In the genomic region with DNA sequence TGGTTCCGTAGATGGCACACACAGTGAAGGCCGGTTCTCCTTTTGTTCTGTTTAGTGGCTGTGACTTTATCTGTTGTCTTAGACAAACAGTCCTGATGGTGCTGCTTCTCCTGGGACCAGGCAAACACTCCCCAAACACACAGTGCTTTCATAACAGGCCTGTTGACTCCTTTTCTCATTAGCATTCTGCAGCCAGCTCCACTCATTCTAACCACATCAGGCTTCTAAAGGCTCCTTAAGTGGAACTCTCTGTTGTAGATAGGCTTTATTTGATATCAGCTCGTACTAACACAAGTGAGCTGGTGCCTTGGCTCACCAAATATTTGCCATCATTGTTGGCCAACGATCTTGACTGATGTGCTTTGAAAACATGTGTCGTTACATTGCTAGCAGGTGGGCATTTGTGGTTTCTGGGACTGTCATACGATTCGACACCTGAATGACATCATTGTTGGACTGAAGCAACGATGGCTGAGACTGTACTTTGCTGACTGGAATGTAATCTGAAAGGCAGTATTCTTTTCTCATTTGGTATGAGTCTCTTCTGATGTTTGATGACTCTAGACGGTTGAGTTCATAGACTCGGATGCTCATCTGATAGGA, we compare ENCODE assay signal across 24 mouse cellular contexts.
DNase-seq lines count a peak whose midpoint lies in the region; ATAC-seq and TF ChIP-seq lines count a peak whose summit lies in the region.
"Had no signal": no experiment of that assay in that cellular context is flagged by ENCODE, and none has a peak within 500 bp of the region (broad histone marks: within the 10 kb centered on the region; RNA-seq: fewer than 3 reads in every experiment).

No protein-coding gene starts in this region.

- peak; percentile 22 for DNase-seq in liver, adult 2 months (ENCODE audit: extremely low read depth, low read depth, low spot score)
- peak; percentile 78 for DNase-seq in Muller cell, postnatal 12 days (ENCODE audit: inconsistent ontology term)
- no peak for DNase-seq in spleen, postnatal 14 days (ENCODE audit: low spot score in 2 of 2)
- DNase-seq in left cerebral cortex, adult 2 months (ENCODE audit: extremely low spot score in 1 of 2, low spot score in 2 of 2) = no peak
- DNase-seq: adrenal gland, adult 2 months; cerebellum, adult 18-20 months; cerebellum, postnatal 25 days; forebrain, postnatal 0 days; gastrocnemius, postnatal 36 days; heart, postnatal 36 days; kidney, adult 2 months; kidney, postnatal 10 days; thymus, postnatal 14 days had no signal

- peaks cover 33% of the 10 kb centered on the region for H3K79me2 ChIP-seq in liver, adult 2 months (ENCODE audit: control insufficient read depth, insufficient read depth, low read length)

- H3K27ac ChIP-seq in liver, adult 2 months (replicated peaks; ENCODE audit: insufficient read depth, low read depth, low read length) = no peak overlapping the region
- H3K27ac ChIP-seq in liver, embryonic 12.5 days = no peak overlapping the region
- H3K27ac ChIP-seq in lung, embryonic 16.5 days (ENCODE audit: low read length) = no peak overlapping the region
- H3K27ac ChIP-seq in stomach, embryonic 15.5 days = no peak overlapping the region
- H3K27ac ChIP-seq in left cerebral cortex, adult 2 months = no peak overlapping the region
- H3K27ac ChIP-seq: embryonic facial prominence, embryonic 12.5 days; heart, embryonic 15.5 days; hindbrain, embryonic 13.5 days; limb, embryonic 13.5 days; liver, embryonic 15.5 days; midbrain, embryonic 13.5 days had no signal

- no peak for TF ChIP-seq CTCF in liver, adult 2 months (IDR thresholded peaks at IDR 0.05; ENCODE audit: low read depth, low read length)
- TF ChIP-seq CTCF in left cerebral cortex, adult 2 months (IDR thresholded peaks at IDR 0.05) = no peak

- 31% methylated on average over 10 of the region's 10 CpGs for WGBS in liver, adult 2 months
- 66% methylated on average over 10 of the region's 10 CpGs for WGBS in liver, embryonic 12.5 days (ENCODE audit: insufficient replicate concordance)
- WGBS in lung, embryonic 16.5 days = 54% methylated on average over 10 of the region's 10 CpGs
- 68% methylated on average over 10 of the region's 10 CpGs for WGBS in stomach, embryonic 15.5 days

- H3K9ac ChIP-seq in liver, adult 2 months (ENCODE audit: low read depth, low read length) = no peak overlapping the region
- no peak overlapping the region for H3K9ac ChIP-seq in liver, embryonic 12.5 days
- no peak overlapping the region for H3K9ac ChIP-seq in lung, embryonic 16.5 days (ENCODE audit: low read length)
- no peak overlapping the region for H3K9ac ChIP-seq in stomach, embryonic 15.5 days
- H3K9ac ChIP-seq: embryonic facial prominence, embryonic 12.5 days; forebrain, postnatal 0 days; heart, embryonic 15.5 days; hindbrain, embryonic 13.5 days; limb, embryonic 13.5 days; liver, embryonic 15.5 days; midbrain, embryonic 13.5 days had no signal

- TF ChIP-seq POLR2A in liver, adult 2 months (IDR thresholded peaks at IDR 0.05; ENCODE audit: extremely low read depth, insufficient read depth, low read length) = no peak

- H3K4me1 ChIP-seq in liver, adult 2 months (ENCODE audit: control insufficient read depth, insufficient read depth, low read length) = peaks cover 7% of the 10 kb centered on the region
- peaks cover 32% of the 10 kb centered on the region for H3K4me1 ChIP-seq in liver, embryonic 12.5 days
- peaks cover 19% of the 10 kb centered on the region for H3K4me1 ChIP-seq in lung, embryonic 16.5 days (replicated peaks; ENCODE audit: control insufficient read depth, insufficient read depth, low read length)
- no peaks in the 10 kb centered on the region for H3K4me1 ChIP-seq in stomach, embryonic 15.5 days

- no peak overlapping the region for H3K4me2 ChIP-seq in liver, embryonic 12.5 days
- H3K4me2 ChIP-seq in lung, embryonic 16.5 days (ENCODE audit: low read depth, low read length) = 0 out of 2 replicates have a peak overlapping the region, but pooled peaks have one; percentile 16
- no peak overlapping the region for H3K4me2 ChIP-seq in stomach, embryonic 15.5 days
- H3K4me2 ChIP-seq: embryonic facial prominence, embryonic 12.5 days; heart, embryonic 15.5 days; hindbrain, embryonic 13.5 days; limb, embryonic 13.5 days; liver, embryonic 15.5 days; midbrain, embryonic 13.5 days had no signal

- intact Hi-C loops in left cerebral cortex, adult 2 months (cut with DNase I) = no loop called here

- no peaks in the 10 kb centered on the region for H3K36me3 ChIP-seq in liver, adult 2 months (ENCODE audit: control insufficient read depth, insufficient read depth, low read length)
- H3K36me3 ChIP-seq in liver, embryonic 12.5 days = no peaks in the 10 kb centered on the region
- no peaks in the 10 kb centered on the region for H3K36me3 ChIP-seq in lung, embryonic 16.5 days (ENCODE audit: control insufficient read depth, insufficient read depth, low read length)
- H3K36me3 ChIP-seq in stomach, embryonic 15.5 days = no peaks in the 10 kb centered on the region
- H3K36me3 ChIP-seq: embryonic facial prominence, embryonic 12.5 days; heart, embryonic 15.5 days; hindbrain, embryonic 13.5 days; limb, embryonic 13.5 days; liver, embryonic 15.5 days; midbrain, embryonic 13.5 days had no signal

- H3K9me3 ChIP-seq in liver, embryonic 12.5 days (replicated peaks) = no peaks in the 10 kb centered on the region
- no peaks in the 10 kb centered on the region for H3K9me3 ChIP-seq in lung, embryonic 16.5 days (ENCODE audit: control insufficient read depth, low read length)
- no peaks in the 10 kb centered on the region for H3K9me3 ChIP-seq in stomach, embryonic 15.5 days
- H3K9me3 ChIP-seq: embryonic facial prominence, embryonic 12.5 days; G1E; heart, embryonic 15.5 days; hindbrain, embryonic 13.5 days; limb, embryonic 13.5 days; liver, embryonic 15.5 days; megakaryocyte, embryonic 14.5 days; midbrain, embryonic 13.5 days had no signal

- no peaks in the 10 kb centered on the region for H3K27me3 ChIP-seq in liver, adult 2 months (ENCODE audit: control insufficient read depth, insufficient read depth, low read length)
- no peaks in the 10 kb centered on the region for H3K27me3 ChIP-seq in liver, embryonic 12.5 days (replicated peaks)
- no peaks in the 10 kb centered on the region for H3K27me3 ChIP-seq in lung, embryonic 16.5 days (ENCODE audit: control insufficient read depth, insufficient read depth, low read depth, low read length)
- no peaks in the 10 kb centered on the region for H3K27me3 ChIP-seq in stomach, embryonic 15.5 days (replicated peaks)
- H3K27me3 ChIP-seq: embryonic facial prominence, embryonic 12.5 days; heart, embryonic 15.5 days; hindbrain, embryonic 13.5 days; limb, embryonic 13.5 days; liver, embryonic 15.5 days; megakaryocyte, embryonic 14.5 days; midbrain, embryonic 13.5 days had no signal

- H3K4me3 ChIP-seq in liver, adult 2 months (ENCODE audit: insufficient read depth, low read depth, low read length) = no peak overlapping the region
- no peak overlapping the region for H3K4me3 ChIP-seq in liver, embryonic 12.5 days
- no peak overlapping the region for H3K4me3 ChIP-seq in lung, embryonic 16.5 days (ENCODE audit: low read length)
- H3K4me3 ChIP-seq in stomach, embryonic 15.5 days (replicated peaks) = no peak overlapping the region
- H3K4me3 ChIP-seq in left cerebral cortex, adult 2 months = no peak overlapping the region
- H3K4me3 ChIP-seq: embryonic facial prominence, embryonic 12.5 days; heart, embryonic 15.5 days; hindbrain, embryonic 13.5 days; limb, embryonic 13.5 days; liver, embryonic 15.5 days; megakaryocyte, embryonic 14.5 days; midbrain, embryonic 13.5 days had no signal

- no peak for ATAC-seq in liver, embryonic 12.5 days
- 0 out of 2 replicates have a peak, but pooled peaks have one; percentile 10 for ATAC-seq in lung, embryonic 16.5 days (ENCODE audit: low read depth)
- peak; percentile 47 for ATAC-seq in stomach, embryonic 15.5 days (ENCODE audit: insufficient read depth, low FRiP score, low read depth)
- ATAC-seq: forebrain, postnatal 0 days; midbrain, embryonic 13.5 days had no signal

Comparison
In these comparisons a context has a peak if more than half of its experiments do, and no peak if none do; other contexts are left out.
1. DNase-seq: peak in liver, adult 2 months (single experiment) and Muller cell, postnatal 12 days (single experiment); none in spleen, postnatal 14 days (0 of 2) and left cerebral cortex, adult 2 months (0 of 2).